In genomic region chr11:29884355-29884754, GRCm38 (mm10) we compare ENCODE assay signal across 27 mouse cellular contexts. TPM values are rescaled to one million over a fixed set of nuclear protein-coding genes. Genes with fewer than 3 reads are reported as not detected.
A peak's percentile ranks its signal among the peaks of the same experiment; 100 is the strongest.
DNase-seq lines count a peak whose midpoint lies in the region; TF ChIP-seq lines count a peak whose summit lies in the region.
"Had no signal": no experiment of that assay in that cellular context is flagged by ENCODE, and none has a peak within 500 bp of the region (broad histone marks: within the 10 kb centered on the region; RNA-seq: fewer than 3 reads in every experiment).

No protein-coding gene starts in this region.

- H3ac ChIP-seq in myocyte (ENCODE audit: control insufficient read depth, insufficient read length) = no peak overlapping the region

- no peaks in the 10 kb centered on the region for H3K36me3 ChIP-seq in myocyte (ENCODE audit: control insufficient read depth, insufficient read depth)
- H3K36me3 ChIP-seq: embryonic facial prominence, embryonic 10.5 days; embryonic facial prominence, embryonic 13.5 days; heart, embryonic 12.5 days; heart, embryonic 15.5 days; hindbrain, embryonic 10.5 days; hindbrain, embryonic 13.5 days; intestine, embryonic 15.5 days had no signal

- H3K79me2 ChIP-seq in myocyte (ENCODE audit: control insufficient read depth, insufficient read depth) = no peaks in the 10 kb centered on the region

- H3K4me1 ChIP-seq in embryonic fibroblast, embryonic 13.5 days (ENCODE audit: control insufficient read depth, insufficient read depth, low read length) = peaks cover 6% of the 10 kb centered on the region; the same call in 1 of the 2 replicates
- H3K4me1 ChIP-seq: embryonic facial prominence, embryonic 13.5 days; heart, embryonic 12.5 days; heart, embryonic 15.5 days; hindbrain, embryonic 10.5 days; hindbrain, embryonic 13.5 days; intestine, embryonic 15.5 days had no signal

- H3K27me3 ChIP-seq in myocyte (ENCODE audit: control insufficient read depth, insufficient read depth, insufficient read length) = no peaks in the 10 kb centered on the region
- H3K27me3 ChIP-seq: embryonic facial prominence, embryonic 13.5 days; heart, embryonic 12.5 days; heart, embryonic 15.5 days; hindbrain, embryonic 13.5 days; intestine, embryonic 15.5 days; Patski had no signal

- DNase-seq in 3134 (ENCODE audit: extremely low read depth, insufficient read length, low spot score) = peak; percentile 24
- DNase-seq in NIH3T3 (ENCODE audit: low read depth) = peak; percentile 58
- DNase-seq in kidney, adult 11 months = no peak
- DNase-seq in c-Kit-positive CD71-positive TER-119-positive erythroid progenitor cells, embryonic 14.5 days (ENCODE audit: low spot score) = no peak
- DNase-seq in thymus, adult 18-20 months = no peak
- no peak for DNase-seq in kidney, postnatal 4 days
- DNase-seq: adrenal gland, adult 2 months; adrenal gland, postnatal 14 days; cerebellum, adult 11-12 months; cerebellum, adult 8-10 months; cerebellum, postnatal 10 days; cerebellum, postnatal 36 days; embryo, embryonic 11 days; gastrocnemius, postnatal 25 days; heart, adult 18-20 months; heart, postnatal 10 days; heart, postnatal 36 days had no signal

- TF ChIP-seq POLR2A in embryonic fibroblast, embryonic 13.5 days (IDR thresholded peaks at IDR 0.05; ENCODE audit: low read depth, low read length) = no peak
- TF ChIP-seq POLR2A in myocyte (IDR thresholded peaks at IDR 0.05; ENCODE audit: insufficient read length, low read depth) = no peak

- H3K4me3 ChIP-seq in embryonic fibroblast, embryonic 13.5 days (ENCODE audit: insufficient read depth, low read length) = no peak overlapping the region
- H3K4me3 ChIP-seq in myocyte = no peak overlapping the region
- H3K4me3 ChIP-seq: embryonic facial prominence, embryonic 10.5 days; embryonic facial prominence, embryonic 13.5 days; heart, embryonic 12.5 days; heart, embryonic 15.5 days; hindbrain, embryonic 10.5 days; hindbrain, embryonic 13.5 days; intestine, embryonic 15.5 days had no signal

- peak overlapping the region; percentile 92 for H3K27ac ChIP-seq in embryonic fibroblast, embryonic 13.5 days (ENCODE audit: insufficient read depth, low read length)
- H3K27ac ChIP-seq: embryonic facial prominence, embryonic 10.5 days; embryonic facial prominence, embryonic 13.5 days; heart, embryonic 15.5 days; hindbrain, embryonic 10.5 days; hindbrain, embryonic 13.5 days; intestine, embryonic 15.5 days had no signal

- no peak for TF ChIP-seq CTCF in embryonic fibroblast, embryonic 13.5 days (IDR thresholded peaks at IDR 0.05; ENCODE audit: borderline replicate concordance, insufficient read depth, low read length)

- H3K4me2 ChIP-seq in myocyte (ENCODE audit: low read depth) = peak overlapping the region; percentile 58
- H3K4me2 ChIP-seq: embryonic facial prominence, embryonic 13.5 days; heart, embryonic 12.5 days; heart, embryonic 15.5 days; hindbrain, embryonic 13.5 days; intestine, embryonic 15.5 days had no signal

TF ChIP-seq in myocyte, 11 proteins besides CTCF, POLR2A, EP300 and RAD21:
- TF ChIP-seq MAX (IDR thresholded peaks at IDR 0.05; ENCODE audit: low read depth) (no peak), POLR2AphosphoS2 (IDR thresholded peaks at IDR 0.05; ENCODE audit: insufficient read length, low read depth) (no peak), E2F4 (IDR thresholded peaks at IDR 0.05; ENCODE audit: insufficient read depth) (no peak), CEBPB (IDR thresholded peaks at IDR 0.05; ENCODE audit: insufficient read depth, poor library complexity, severe bottlenecking) (no peak), USF1 (IDR thresholded peaks at IDR 0.05; ENCODE audit: low read depth) (no peak), MYOG (IDR thresholded peaks at IDR 0.05; ENCODE audit: control insufficient read depth in 1 of 3, insufficient read depth in 1 of 3, insufficient read length in 2 of 3, low read depth in 2 of 3) (no peak), SRF (IDR thresholded peaks at IDR 0.05; ENCODE audit: control insufficient read depth, insufficient read length, low read depth) (no peak)

RNA-seq across cellular contexts. Expression of gene 4931440F15Rik, which starts 58.9 kb away (rescaled TPM):
- 0.21 TPM in 1 of 2 replicates, not detected in the other for polyA plus RNA-seq in embryonic fibroblast, embryonic 13.5 days (2011; ENCODE audit: insufficient read length, low read depth, missing spikeins)
- 0.04 TPM for polyA plus RNA-seq in myocyte (2012; fragmentation: generic; extraction: Trizol)

Comparison
In these comparisons a context has a peak if more than half of its experiments do, and no peak if none do; other contexts are left out.
1. DNase-seq: peak in 3134 (single experiment) and NIH3T3 (single experiment); none in kidney, adult 11 months (single experiment), c-Kit-positive CD71-positive TER-119-positive erythroid progenitor cells, embryonic 14.5 days (single experiment), thymus, adult 18-20 months (0 of 2) and kidney, postnatal 4 days (0 of 2).